Mouse (Mus musculus) erythroblast, embryonic 14.5 days (primary cell): ENCODE data around the gene Rarb.

ENCODE experiments used
- GATA1 ChIP-seq: IDR thresholded peaks from 2 replicates; pipeline ENCODE4 v1.6.1; 2012; ENCODE audit warnings: low read length, inconsistent platforms, mixed read lengths
- TAL1 ChIP-seq: IDR thresholded peaks from 3 replicates; pipeline ENCODE4 v1.6.1; 2012; ENCODE audit warnings: low read length, inconsistent platforms, mixed read lengths

- no peak for TF ChIP-seq GATA1
- no peak for TF ChIP-seq TAL1
These were observed 86.9 kb downstream of the Rarb start for GRCm38 (mm10) chr14:16732054-16732453.
